Mouse (Mus musculus) E14TG2a.4 (cell line): ENCODE data around the gene Polr1d.

Experiments
- H3K27me3 ChIP-seq: 2 replicates; pipeline ENCODE4 v1.6.1; 2014; ENCODE audit warnings: low read length, control low read depth; ENCODE audit not compliant: insufficient read depth
- H3K36me3 ChIP-seq: 2 replicates; pipeline ENCODE4 v1.6.1; 2014; ENCODE audit warnings: low read length, control low read depth; ENCODE audit not compliant: insufficient read depth
- H3K4me1 ChIP-seq: replicated peaks from 2 replicates; pipeline ENCODE4 v1.6.1; 2014; ENCODE audit warnings: low read depth, low read length, control low read depth
- H3K4me3 ChIP-seq: replicated peaks from 2 replicates; pipeline ENCODE4 v1.5.1; 2014; ENCODE audit warnings: mild to moderate bottlenecking, low read length
- H3K9me3 ChIP-seq: 2 replicates; pipeline ENCODE4 v1.6.1; 2014; ENCODE audit warnings: low read length, control low read depth
- CTCF ChIP-seq: conservative IDR thresholded peaks from 2 replicates; pipeline ENCODE4 v1.5.1; 2014; ENCODE audit warnings: low read length
- NANOG ChIP-seq: IDR thresholded peaks from 2 replicates; pipeline ENCODE4 v1.6.1; 2014; ENCODE audit warnings: borderline replicate concordance, low read length, mixed read lengths
- POU5F1 ChIP-seq: IDR thresholded peaks from 2 replicates; pipeline ENCODE4 v1.6.1; 2014; ENCODE audit warnings: low read length, borderline replicate concordance

Gene Polr1d

GRCm38 (mm10) chr5:147076799-147077165, at the start of gene Polr1d:
Gene Polr1d, plus strand, starts transcription at chr5:147077050.
- TF ChIP-seq POU5F1, result no peak
- no peak for TF ChIP-seq NANOG

DNA sequence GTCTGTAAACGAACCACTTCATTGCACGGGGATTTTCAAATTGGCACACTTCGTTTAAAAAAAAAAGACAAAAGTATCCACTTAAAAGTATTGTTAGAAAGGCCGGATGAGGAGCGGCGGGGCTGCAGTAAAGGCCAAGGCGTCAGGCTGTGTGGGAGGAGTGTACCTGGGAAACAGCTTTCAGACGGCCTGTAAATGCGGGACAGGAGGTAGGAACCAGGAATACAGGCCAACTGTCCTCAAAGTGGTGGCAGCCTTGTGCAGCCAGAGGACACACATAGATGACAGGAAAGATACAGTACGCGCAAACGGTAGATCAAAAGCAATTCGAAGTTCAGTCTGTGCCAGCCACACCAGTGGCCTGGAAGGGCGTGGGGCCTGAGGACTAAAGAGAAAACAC, 45.6 kb upstream of the Polr1d start:
- H3K36me3 ChIP-seq, result peaks cover 88% of the 10 kb centered on the region
- no peaks in the 10 kb centered on the region for H3K27me3 ChIP-seq
- TF ChIP-seq CTCF (no peak), NANOG (no peak), POU5F1 (no peak)
- no peak overlapping the region for H3K4me3 ChIP-seq
- H3K9me3 ChIP-seq, result no peaks in the 10 kb centered on the region
- peaks cover 20% of the 10 kb centered on the region for H3K4me1 ChIP-seq

More at GRCm38 (mm10) chr5:147076799-147077165, at the start of gene Polr1d:
- peaks cover 34% of the 10 kb centered on the region for H3K36me3 ChIP-seq
- no peaks in the 10 kb centered on the region for H3K9me3 ChIP-seq
- H3K4me3 ChIP-seq, result peak within 1 kb of the TSS; percentile 94
- H3K4me1 ChIP-seq, result peaks cover 79% of the 10 kb centered on the region
- H3K27me3 ChIP-seq, result peaks cover 2% of the 10 kb centered on the region; the same call in 1 of the 2 replicates

GRCm38 (mm10) chr5:147033155-147033554, 43.7 kb upstream of the Polr1d start:
- no peaks in the 10 kb centered on the region for H3K9me3 ChIP-seq
- peaks cover 20% of the 10 kb centered on the region for H3K4me1 ChIP-seq
- H3K36me3 ChIP-seq, result peaks cover 71% of the 10 kb centered on the region
- H3K4me3 ChIP-seq, result no peak overlapping the region
- TF ChIP-seq NANOG (no peak), POU5F1 (no peak)
- H3K27me3 ChIP-seq, result no peaks in the 10 kb centered on the region

GRCm38 (mm10) chr5:147034283-147034682, 42.6 kb upstream of the Polr1d start:
- no peaks in the 10 kb centered on the region for H3K27me3 ChIP-seq
- H3K4me3 ChIP-seq, result no peak overlapping the region
- TF ChIP-seq NANOG (no peak), POU5F1 (no peak), CTCF (no peak)
- H3K36me3 ChIP-seq, result peaks cover 67% of the 10 kb centered on the region
- H3K4me1 ChIP-seq, result peaks cover 30% of the 10 kb centered on the region
- H3K9me3 ChIP-seq, result no peaks in the 10 kb centered on the region

GRCm38 (mm10) chr5:147035301-147035700, 41.5 kb upstream of the Polr1d start:
- peaks cover 66% of the 10 kb centered on the region for H3K36me3 ChIP-seq
- peaks cover 39% of the 10 kb centered on the region for H3K4me1 ChIP-seq
- TF ChIP-seq CTCF (no peak), NANOG (no peak), POU5F1 (no peak)
- H3K9me3 ChIP-seq, result no peaks in the 10 kb centered on the region
- no peaks in the 10 kb centered on the region for H3K27me3 ChIP-seq
- H3K4me3 ChIP-seq, result no peak overlapping the region

DNA sequence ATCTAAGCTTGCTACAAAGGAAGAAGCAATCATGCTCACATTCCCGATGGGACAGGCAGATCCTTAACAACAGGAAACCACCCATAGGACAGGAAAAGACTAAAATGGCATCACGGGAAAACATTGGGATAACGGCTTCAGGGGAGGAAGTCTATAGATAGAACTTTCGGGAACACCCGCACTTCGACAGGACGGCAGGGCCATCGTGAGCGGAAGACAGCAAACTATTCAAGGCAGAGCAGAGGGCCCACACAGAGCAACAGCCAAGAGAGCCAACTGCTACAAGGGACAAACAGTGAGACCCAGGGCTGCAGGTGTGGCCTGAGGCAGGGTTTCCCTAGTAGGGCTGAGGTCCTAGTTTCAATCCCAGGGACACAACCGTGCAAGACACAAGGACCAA, 40.8 kb upstream of the Polr1d start:
- H3K4me3 ChIP-seq, result no peak overlapping the region

DNA sequence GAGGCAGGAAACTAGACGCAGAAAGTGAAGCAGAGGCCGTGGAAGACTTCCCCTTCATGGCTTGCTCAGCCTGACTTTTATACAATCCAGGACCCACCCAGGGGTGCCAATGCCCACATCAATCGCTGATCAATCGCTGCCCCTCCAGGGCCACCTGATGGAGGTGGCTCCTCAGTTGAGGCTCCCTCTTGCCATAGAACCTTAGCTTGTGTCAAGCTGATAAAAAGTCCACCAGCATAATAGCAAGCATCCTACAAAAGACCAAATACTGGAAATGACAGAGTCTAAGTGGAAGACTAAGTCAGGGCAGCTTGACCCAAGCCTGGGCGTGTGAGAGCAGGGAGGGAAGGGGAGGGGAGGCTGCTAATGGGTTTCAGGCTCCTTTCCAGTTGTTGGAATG, 40.2 kb upstream of the Polr1d start:
- Histone ChIP-seq H3K4me3 (no peak overlapping the region), H3K9me3 (no peaks in the 10 kb centered on the region), H3K4me1 (peaks cover 53% of the 10 kb centered on the region), H3K27me3 (no peaks in the 10 kb centered on the region), H3K36me3 (peaks cover 66% of the 10 kb centered on the region)
- TF ChIP-seq POU5F1, result no peak
- TF ChIP-seq CTCF, result no peak
- TF ChIP-seq NANOG, result no peak

More for the DNA sequence above, 40.8 kb upstream of the Polr1d start:
- peaks cover 46% of the 10 kb centered on the region for H3K4me1 ChIP-seq
- no peaks in the 10 kb centered on the region for H3K27me3 ChIP-seq
- no peaks in the 10 kb centered on the region for H3K9me3 ChIP-seq
- H3K36me3 ChIP-seq, result peaks cover 66% of the 10 kb centered on the region
- TF ChIP-seq NANOG (no peak), POU5F1 (no peak)

- TF ChIP-seq NANOG, result no peak
- no peak for TF ChIP-seq POU5F1
- no peak for TF ChIP-seq CTCF
- peaks cover 62% of the 10 kb centered on the region for H3K4me1 ChIP-seq
- no peaks in the 10 kb centered on the region for H3K9me3 ChIP-seq
- peaks cover 9% of the 10 kb centered on the region; the same call in 1 of the 2 replicates for H3K27me3 ChIP-seq
- no peak overlapping the region for H3K4me3 ChIP-seq
- H3K36me3 ChIP-seq, result peaks cover 63% of the 10 kb centered on the region
Observed at GRCm38 (mm10) chr5:147037601-147038000, 39.2 kb upstream of the Polr1d start.

- Histone ChIP-seq H3K36me3 (peaks cover 46% of the 10 kb centered on the region), H3K9me3 (no peaks in the 10 kb centered on the region), H3K4me3 (no peak overlapping the region), H3K4me1 (peaks cover 64% of the 10 kb centered on the region), H3K27me3 (peaks cover 19% of the 10 kb centered on the region)
- no peak for TF ChIP-seq CTCF
- TF ChIP-seq NANOG, result no peak
- TF ChIP-seq POU5F1, result no peak
Observed at GRCm38 (mm10) chr5:147039394-147039793, 37.5 kb upstream of the Polr1d start.
